Mouse (Mus musculus) thymus, postnatal 14 days (tissue): ENCODE data around the gene Gm6583.
A peak's percentile ranks its signal among the peaks of the same experiment; 100 is the strongest.

Experiments used
- DNase-seq: peaks from one replicate; pipeline ENCODE4 v3.0.0; 2021

Gm6583 gene

GRCm38 (mm10) chr5:112355910-112356309, at the start of gene Gm6583:
TSS of gene Gm6583 (minus strand) at chr5:112356033.
- DNase-seq, result no peak

DNA sequence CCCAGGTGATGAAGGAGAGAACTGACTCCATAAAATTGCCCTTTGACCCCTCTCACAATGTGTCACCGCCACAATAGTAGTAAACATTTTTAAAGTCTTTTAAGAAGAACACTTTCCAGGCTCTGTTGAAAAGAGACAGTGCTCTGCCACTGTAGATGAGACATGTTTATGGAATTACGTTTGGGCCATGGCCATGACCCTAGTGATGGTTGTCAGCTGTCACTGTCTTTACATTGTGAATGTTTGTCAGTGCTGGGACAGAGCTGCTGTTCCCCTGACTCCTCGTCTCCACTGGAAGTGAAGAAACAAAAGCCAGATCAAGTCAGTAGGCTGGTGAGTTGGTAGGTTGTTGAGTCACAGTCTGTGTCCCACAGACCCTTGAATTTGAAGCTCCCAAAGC, 46.6 kb upstream of the Gm6583 start:
- DNase-seq, result no peak

DNA sequence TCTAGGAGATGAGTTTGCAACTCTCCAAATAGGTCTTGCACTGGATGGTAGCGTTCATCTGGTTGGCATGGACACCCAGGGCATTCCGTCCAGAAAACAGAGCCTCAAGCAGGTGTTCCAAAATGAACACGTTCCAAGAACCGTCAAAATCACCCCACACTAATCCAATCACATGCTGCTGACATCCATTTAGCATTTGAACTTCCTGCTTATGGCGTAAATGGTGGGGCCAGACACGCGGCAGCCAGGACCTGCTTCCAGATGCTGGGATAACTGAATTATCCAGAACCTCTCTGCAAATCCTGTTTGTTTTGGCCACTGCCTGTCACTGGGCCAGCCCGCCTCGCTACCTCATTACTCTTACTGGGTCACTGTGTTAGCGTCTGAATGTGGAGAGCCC, 43.5 kb upstream of the Gm6583 start:
- no peak for DNase-seq

- no peak for DNase-seq
These were observed 40.2 kb upstream of the Gm6583 start for GRCm38 (mm10) chr5:112396066-112396465.

DNA sequence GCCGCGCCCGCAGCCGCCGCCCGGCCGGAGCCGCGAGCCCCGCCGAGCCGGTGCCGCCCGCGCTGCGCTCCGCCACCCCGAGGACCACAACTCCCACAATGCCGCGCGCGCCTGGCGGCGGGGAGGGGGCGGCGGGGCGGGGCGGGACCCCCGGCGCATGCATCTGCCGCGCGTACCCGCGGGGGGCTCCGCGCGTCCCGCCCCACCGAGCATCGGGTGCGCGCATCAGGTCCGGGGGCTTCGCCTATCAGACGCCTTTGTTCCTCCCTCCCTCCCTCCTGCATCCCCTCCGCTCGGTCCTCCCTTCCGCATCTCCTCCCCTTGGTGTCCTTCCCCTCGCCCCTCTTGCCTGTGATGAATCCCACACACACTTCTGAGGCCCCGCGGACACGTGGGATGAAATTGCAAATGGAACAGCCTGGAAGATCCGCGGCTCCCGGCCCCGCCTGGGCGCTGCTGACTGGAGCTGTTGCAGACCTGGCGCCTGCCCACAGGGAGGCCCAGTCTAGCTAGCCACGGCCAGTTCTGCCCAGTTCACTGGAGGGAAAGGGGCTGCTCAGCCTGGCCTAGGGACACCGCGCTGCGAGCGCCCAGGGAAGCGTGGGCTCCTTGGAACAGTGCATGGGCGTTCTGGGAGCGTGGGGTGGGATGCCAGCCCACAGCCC, 39.1 kb upstream of the Gm6583 start, which contains the start of gene Asphd2:
Gene Asphd2, minus strand, starts transcription at position 88 of the 665 bp plus-strand sequence.
- no peak for DNase-seq

DNA sequence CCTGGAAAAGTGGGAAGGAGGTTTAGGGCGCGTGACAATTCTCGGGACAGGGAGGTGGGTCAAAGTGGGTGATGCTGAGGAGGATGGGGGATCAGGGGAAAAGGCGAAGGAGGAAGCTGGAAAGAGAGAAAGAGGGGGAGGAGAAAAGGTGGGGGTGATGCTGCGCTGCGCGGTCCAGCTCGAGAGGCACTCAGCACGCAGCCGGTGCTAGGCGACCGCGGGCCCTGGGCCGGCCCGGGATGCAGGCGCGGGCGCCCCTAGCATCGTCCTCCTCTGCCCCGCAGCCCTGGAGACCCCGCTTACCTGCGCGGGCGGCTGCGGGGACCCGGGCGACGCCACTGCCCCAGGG, 38.6 kb upstream of the Gm6583 start:
- DNase-seq, result no peak

GRCm38 (mm10) chr5:112393741-112394414, 38.0 kb upstream of the Gm6583 start:
- DNase-seq, result no peak

DNA sequence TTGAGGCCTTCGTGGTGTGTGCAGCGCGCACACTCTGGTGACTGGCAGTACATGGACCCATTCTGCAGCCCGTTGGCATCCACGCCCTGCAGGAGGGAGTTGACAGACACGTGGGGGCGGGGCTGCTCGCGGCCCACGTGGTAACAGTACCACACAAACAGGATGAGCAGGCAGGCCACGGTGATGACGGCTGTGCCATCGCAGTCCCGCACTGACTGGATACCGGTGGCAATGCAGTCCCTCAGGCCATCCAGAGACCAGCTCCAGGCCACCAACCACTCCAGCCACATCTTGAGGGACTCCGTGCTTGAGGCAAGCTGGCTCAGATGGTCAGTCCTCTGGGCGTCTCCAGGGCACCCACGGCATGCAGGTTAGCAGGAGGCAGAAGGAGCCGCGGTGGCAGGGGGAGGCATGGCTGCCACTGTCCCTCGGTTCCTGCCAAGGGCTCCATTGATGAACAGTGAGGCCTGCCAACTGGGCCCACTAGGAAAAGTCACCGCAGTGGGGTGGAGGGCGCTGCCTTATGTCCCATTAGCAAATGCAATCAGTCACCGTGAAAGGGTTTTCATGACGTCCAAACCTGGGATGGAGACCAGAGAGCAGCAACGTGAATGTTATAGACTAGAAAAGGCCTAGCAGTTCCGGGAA, 36.0 kb upstream of the Gm6583 start:
- DNase-seq, result no peak

GRCm38 (mm10) chr5:112391002-112391401, 35.2 kb upstream of the Gm6583 start:
- DNase-seq, result no peak

DNA sequence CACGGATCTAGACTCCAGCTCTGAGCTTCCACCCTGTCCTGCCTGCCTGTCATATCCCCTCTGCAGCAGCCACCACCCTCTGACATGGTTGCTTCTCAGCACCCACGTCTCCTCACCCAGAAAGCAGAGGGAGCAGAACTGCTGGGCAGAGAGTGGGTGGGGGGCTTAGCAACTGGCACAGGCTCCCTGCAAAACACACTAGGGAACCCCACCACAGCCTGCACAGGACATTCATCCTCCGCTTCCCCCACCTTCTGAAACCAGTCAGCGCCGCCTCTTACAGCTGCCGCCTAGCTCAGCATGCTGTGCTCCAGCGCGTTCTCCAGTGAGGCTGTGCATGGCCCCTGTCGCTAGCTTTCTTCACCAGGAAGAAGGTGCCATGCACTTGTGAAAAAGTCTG, 33.5 kb upstream of the Gm6583 start:
- DNase-seq, result no peak

GRCm38 (mm10) chr5:112385973-112386372, 30.1 kb upstream of the Gm6583 start:
- DNase-seq, result no peak

DNA sequence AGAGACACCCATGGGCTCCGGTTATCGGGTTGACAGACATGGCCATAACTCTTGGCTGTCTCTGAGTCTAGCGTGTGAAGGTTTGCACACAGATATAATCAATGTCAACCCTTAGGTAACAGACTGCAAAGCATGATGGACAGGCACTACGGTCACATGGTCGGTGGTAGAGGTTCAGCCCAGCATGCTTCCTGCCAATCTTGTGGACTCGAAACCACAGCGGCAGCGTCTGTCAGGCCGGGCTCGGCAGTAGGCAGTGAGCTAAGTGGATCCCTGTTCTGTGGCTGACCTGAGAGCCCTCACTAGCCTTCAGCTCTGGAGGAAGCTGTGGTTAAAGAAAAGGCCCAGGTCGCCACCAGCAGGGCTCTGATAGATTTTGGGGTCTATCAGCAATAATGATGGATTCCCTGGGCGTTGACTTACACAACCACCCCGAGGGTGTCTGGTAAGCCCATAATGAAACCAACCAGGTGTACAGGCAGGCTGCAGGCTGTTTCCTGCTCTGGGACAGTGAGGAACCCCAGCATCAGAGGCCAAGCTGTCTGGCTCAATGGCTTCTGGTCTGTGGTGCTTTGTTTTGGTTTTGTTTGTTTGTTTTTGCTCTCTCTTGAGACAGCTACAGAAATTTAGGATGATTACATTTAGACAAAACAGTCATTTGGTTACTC, 29.1 kb upstream of the Gm6583 start:
- DNase-seq, result no peak

GRCm38 (mm10) chr5:112382641-112383330, 27.0 kb upstream of the Gm6583 start:
- DNase-seq, result no peak

- no peak for DNase-seq
These were observed 26.2 kb upstream of the Gm6583 start for GRCm38 (mm10) chr5:112382042-112382441.

DNA sequence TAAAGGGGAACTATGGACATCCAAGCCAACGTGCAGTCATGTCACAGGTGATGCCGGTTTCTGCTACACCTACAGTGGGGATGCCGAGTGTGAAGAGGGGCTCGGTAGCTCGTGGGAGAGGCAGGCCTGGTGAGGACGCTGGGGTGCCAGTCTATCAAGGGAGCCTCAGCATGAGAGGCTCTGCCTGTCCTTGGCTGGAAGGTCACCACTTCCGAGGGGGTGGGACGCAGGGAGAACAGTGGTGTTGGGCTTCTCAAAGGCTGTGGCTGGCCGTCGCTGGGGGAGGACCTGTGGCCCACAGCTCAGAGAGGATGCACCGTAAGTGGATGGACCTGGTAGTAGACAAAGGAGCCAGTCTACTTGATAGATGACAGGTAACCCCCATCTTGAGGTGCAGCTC, 25.3 kb upstream of the Gm6583 start:
- DNase-seq, result no peak

DNA sequence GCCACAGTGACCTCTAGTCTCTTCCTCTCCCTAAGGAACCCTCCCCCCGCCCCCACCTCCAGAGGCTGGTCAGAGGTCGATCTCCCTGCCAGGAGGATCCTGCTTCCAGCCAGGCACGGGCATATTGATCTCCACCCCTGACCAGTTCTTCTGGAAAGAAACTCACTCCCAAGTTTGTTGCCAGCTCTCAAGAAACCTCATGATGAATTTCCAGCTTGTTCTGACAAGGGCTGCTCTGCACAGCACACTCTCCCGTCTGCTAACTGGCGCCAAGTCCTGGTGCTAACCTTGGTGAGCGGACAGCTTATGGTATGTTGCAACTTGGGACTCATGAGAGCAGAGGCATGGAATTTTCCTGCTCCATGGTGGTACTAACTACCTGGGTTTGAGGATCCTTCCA, 22.9 kb upstream of the Gm6583 start:
- no peak for DNase-seq

DNA sequence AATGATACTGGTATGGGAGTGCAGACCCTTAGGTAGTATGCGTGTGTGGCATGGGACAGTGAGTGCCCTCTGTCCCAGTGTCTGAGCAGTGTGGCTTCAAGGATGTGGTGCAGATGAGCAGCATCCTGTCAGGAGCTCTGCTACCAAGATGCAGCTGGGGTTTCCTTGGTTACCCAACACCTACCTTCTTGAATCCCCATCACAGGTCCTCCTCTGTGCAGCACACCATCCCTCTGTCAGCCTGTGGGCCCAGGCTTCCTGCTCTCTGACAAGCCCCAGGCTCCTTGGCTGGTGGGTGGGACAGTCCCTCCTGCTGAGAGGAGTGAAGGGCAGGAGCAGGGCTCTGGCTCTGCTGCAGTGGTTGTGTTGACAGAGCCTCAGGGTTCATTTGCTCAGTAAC, 21.5 kb upstream of the Gm6583 start:
- no peak for DNase-seq

GRCm38 (mm10) chr5:112376111-112376510, 20.3 kb upstream of the Gm6583 start:
- DNase-seq, result no peak

DNA sequence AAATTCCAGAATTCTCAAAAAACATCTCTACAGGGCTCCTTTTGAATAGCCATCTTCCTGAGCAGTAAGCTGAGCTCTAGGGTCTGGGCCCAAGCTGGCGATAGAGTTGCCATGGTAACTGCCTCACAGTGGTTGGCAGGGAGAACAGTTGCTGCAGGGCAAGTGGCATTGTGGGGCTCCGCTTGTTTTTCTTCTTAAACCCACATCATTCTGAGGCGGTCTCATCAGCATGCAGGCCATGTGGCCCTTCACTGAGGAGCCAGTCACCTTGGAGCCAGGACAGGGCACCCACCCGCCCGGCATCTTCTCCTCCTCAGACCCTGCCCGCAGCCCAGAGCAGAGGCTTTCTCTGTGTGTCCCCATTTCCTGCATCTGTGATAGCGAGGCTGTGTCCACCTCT, 16.1 kb upstream of the Gm6583 start:
- no peak for DNase-seq

DNA sequence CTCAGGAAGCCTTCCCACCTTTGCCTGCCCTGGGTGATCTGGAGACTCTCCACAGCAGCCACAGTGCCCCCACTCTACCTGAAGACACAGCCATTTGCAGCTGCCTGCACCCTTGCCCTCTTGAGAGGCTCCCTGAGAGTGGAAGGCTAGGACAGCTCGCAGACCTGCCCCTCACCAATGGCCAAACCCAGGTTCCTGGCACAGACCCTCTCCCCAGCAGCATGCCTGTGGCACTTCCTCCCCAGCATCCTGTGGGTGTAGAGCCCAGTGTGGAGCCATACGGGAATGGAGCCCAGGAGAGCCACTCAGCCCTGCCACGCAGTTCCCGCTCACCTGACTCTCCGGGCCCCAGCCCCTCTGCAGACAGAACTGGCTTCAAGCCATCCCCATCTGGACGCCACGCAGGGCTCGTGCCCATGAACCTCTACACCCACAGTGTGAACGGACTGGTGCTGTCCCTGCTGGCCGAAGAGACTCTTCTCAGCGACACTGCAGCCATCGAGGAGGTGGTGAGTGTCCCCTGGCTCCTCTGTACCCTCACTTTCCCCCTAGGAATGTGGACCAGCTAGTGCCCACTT, 14.5 kb upstream of the Gm6583 start:
- no peak for DNase-seq

DNA sequence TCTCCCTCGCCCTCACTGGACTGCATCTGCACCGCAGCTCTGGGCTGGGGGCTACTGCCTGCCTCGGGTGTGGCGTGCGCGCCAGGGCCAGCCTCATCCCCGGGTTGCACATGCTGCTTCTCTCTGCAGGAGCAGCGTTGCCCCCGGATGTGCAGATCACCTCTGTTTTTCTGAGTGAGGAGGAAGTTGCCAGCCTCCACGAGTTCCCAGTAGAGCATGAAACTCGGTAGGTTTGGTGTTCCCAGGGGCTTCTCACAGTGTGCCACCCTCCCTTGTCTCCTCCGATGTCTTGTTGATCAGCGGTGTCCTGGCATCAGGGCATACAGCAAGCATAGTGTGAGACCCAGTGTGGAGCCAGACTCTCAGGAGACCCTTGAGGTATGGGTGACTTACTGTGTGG, 13.5 kb upstream of the Gm6583 start:
- DNase-seq, result peak; percentile 32

GRCm38 (mm10) chr5:112368666-112369065, 12.8 kb upstream of the Gm6583 start:
- peak; percentile 26 for DNase-seq

DNA sequence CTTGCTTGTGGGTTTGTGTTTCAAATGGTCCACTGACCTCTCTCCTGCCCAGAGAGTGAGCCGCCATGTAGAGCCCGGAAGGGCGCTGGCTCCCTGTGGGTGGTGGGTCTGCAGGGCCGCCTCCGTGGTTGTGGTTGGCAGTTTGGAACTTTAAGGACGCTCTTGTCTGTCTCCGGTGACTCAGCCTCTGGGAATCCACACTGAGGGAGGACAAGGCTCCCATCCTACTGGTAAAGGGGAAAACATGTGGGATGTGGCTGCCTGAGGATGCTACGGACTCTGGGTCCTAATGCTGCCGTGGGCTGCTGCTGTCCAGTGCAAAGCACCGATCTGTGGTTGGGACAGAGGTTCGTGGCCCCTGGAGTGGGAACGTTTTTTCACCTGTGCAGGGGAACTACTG, 12.1 kb upstream of the Gm6583 start:
- DNase-seq, result no peak
